Mouse (Mus musculus) heart, postnatal 0 days (tissue): ENCODE measurements at regions not wholly inside any gene's neighbourhood (a gene's known extent, or its start where the extent isn't known, plus 50 kb on each side); places are given as distances from the start of the nearest gene placed in this dataset.
"Not testable (repeated sequence)": the region's sequence is repeated elsewhere in the genome, so short reads cannot be mapped to it uniquely, and the experiment has no call there.

ENCODE experiments used
- ATAC-seq: fragments of 200-750 bp; cut with Nextera tagmentation; 2 replicates; pipeline ENCODE4 v1.8.0; 2017; ENCODE audit warnings: low read depth, moderate number of reproducible peaks, moderate library complexity; ENCODE audit not compliant: insufficient read depth
- DNase-seq: peaks from one replicate; pipeline ENCODE4 v3.0.0-alpha.2; 2016; ENCODE audit warnings: low spot score
- H3K27ac ChIP-seq: fragments of 300-500 bp; sonication (generic); 2 replicates; pipeline ENCODE4 v1.5.1; 2014; ENCODE audit warnings: low read depth, mild to moderate bottlenecking
- H3K27me3 ChIP-seq: fragments of 300-500 bp; sonication (generic); 2 replicates; pipeline ENCODE4 v1.6.1; 2014; ENCODE audit warnings: low read length, mixed read lengths; ENCODE audit not compliant: control insufficient read depth, insufficient read depth
- H3K36me3 ChIP-seq: fragments of 300-500 bp; sonication (generic); replicated peaks from 2 replicates; pipeline ENCODE4 v1.6.1; 2014; ENCODE audit warnings: low read length, mixed read lengths; ENCODE audit not compliant: control insufficient read depth, insufficient read depth
- H3K4me1 ChIP-seq: fragments of 300-500 bp; sonication (generic); 2 replicates; pipeline ENCODE4 v1.6.1; 2014; ENCODE audit warnings: antibody characterized with exemption; ENCODE audit not compliant: control insufficient read depth, insufficient read depth
- H3K4me2 ChIP-seq: fragments of 300-500 bp; sonication (generic); 2 replicates; pipeline ENCODE4 v1.6.1; 2014; ENCODE audit warnings: low read depth, mild to moderate bottlenecking, low read length, moderate library complexity
- H3K4me3 ChIP-seq: fragments of 300-500 bp; sonication (generic); 2 replicates; pipeline ENCODE4 v1.5.1; 2014; ENCODE audit warnings: low read depth, low read length
- H3K9ac ChIP-seq: fragments of 300-500 bp; sonication (generic); replicated peaks from 2 replicates; pipeline ENCODE4 v1.6.1; 2014; ENCODE audit warnings: low read depth, low read length, mixed read lengths
- H3K9me3 ChIP-seq: fragments of 300-500 bp; sonication (generic); replicated peaks from 2 replicates; pipeline ENCODE4 v1.6.1; 2016; ENCODE audit warnings: low read length; ENCODE audit not compliant: control insufficient read depth
- CTCF ChIP-seq: IDR thresholded peaks from 2 replicates; pipeline ENCODE4 v1.5.1; 2016; ENCODE audit warnings: antibody characterized with exemption, control low read depth, low read depth
- EP300 ChIP-seq: IDR thresholded peaks from 2 replicates; pipeline ENCODE4 v1.6.1; 2016; ENCODE audit warnings: antibody characterized with exemption, low read depth
- WGBS: fragments of 180-500 bp; shearing (Covaris S2); extraction: QIAGEN DNeasy Blood & Tissue Kit; methylation state at CpG from one replicate; pipeline ENCODE4 v1.1.7; 2014; 5-methylcytosine and 5-hydroxymethylcytosine counted together

DNA sequence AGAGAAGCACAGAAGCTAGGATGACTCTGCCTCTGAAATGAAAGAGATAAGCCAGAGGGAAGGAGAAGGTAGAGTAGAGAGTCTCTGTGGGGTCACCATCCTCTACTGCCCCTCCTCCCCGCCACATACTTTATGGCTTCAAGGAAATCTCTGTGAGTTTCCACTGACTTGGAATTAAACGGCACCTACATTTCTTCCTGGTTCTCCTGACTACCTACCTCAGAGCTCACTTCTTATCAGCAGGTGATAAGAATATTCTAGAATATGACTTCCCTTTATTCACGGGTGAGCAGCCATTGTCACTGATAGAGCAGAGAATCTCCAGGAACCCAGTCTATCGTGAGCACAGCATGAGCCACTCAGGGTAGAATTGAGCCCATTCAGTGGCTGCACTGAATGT, 111.3 kb upstream of the Kcnk2 start:
- no peak for TF ChIP-seq CTCF
- no peak for TF ChIP-seq EP300
- no peaks in the 10 kb centered on the region for H3K27me3 ChIP-seq
- no peak overlapping the region for H3K27ac ChIP-seq
- no peaks in the 10 kb centered on the region for H3K4me1 ChIP-seq
- H3K36me3 ChIP-seq: no peaks in the 10 kb centered on the region
- H3K9me3 ChIP-seq: peaks cover 8% of the 10 kb centered on the region
- H3K4me3 ChIP-seq: no peak overlapping the region
- no peak overlapping the region for H3K9ac ChIP-seq
- DNase-seq (no peak), ATAC-seq (no peak)
- H3K4me2 ChIP-seq: no peak overlapping the region
- WGBS: 66% methylated on average over 4 of the region's 4 CpGs

DNA sequence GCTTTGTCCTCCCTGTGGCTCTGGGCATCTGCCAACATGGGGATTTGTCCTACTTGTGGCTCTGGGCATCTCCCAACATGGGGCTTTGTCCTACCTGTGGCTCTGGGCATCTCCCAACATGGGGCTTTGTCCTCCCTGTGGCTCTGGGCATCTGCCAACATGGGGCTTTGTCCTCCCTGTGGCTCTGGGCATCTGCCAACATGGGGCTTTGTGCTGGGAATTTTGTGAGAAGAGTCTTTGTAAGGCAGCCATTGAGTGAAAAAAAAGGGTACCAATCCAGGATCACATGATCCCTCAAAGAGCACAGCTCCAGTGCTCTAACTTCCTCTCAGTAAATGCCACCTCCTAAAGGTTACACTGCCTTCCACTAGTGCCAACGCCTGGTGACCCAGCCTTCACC, 105.2 kb upstream of the Kcnk2 start:
- not testable (repeated sequence) for H3K27ac ChIP-seq, ATAC-seq, H3K4me1 ChIP-seq, DNase-seq, H3K4me3 ChIP-seq, H3K9me3 ChIP-seq, H3K4me2 ChIP-seq, H3K36me3 ChIP-seq, H3K27me3 ChIP-seq, H3K9ac ChIP-seq
- WGBS: 63% methylated on average over 1 of the region's 1 CpGs

DNA sequence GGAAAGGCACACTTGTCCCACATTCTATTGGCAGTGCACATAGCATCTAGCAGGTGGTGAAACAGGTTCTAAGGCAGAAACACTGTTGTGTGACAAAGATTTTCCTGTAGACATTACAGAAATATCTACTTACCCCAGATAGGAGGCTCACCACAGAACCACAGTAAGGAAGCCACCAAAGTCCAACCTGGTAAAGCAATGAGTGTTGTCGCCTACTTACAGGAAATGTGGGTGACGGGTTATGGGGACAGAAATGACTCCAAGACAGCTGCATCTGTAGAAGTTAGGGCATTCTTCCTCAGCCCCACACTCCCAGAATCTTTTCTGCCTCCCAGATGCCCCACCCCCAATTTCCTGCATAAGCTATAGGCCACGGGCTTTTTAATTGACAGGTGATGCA, 97.6 kb upstream of the Kcnk2 start:
- Histone ChIP-seq H3K9me3 (no peaks in the 10 kb centered on the region), H3K4me1 (no peaks in the 10 kb centered on the region), H3K4me2 (no peak overlapping the region), H3K27me3 (no peaks in the 10 kb centered on the region), H3K9ac (no peak overlapping the region), H3K4me3 (no peak overlapping the region), H3K27ac (no peak overlapping the region), H3K36me3 (no peaks in the 10 kb centered on the region)
- DNase-seq (no peak), ATAC-seq (no peak)
- 60% methylated on average over 3 of the region's 3 CpGs for WGBS
- TF ChIP-seq CTCF (no peak), EP300 (no peak)

DNA sequence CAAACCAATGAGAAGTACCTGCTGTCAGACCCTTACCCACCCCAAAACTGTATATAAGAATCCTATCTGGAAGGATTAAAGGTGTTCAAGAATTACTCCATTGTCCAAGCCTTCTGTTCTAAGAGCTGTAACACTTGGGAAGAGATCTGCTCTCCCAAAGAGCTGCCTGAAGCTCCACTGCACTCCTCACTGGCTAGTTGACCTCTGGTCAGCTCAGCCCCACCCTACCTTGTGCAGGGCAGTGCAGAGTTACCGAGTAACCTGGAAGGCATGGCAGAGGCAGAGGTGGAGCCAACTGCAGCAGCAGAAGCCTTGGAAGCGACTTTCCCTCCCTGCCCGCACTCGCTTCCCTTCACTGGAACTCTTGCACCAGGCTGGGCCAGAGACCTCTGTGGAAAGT, 97.1 kb upstream of the Kcnk2 start:
- Histone ChIP-seq H3K9me3 (no peaks in the 10 kb centered on the region), H3K27ac (no peak overlapping the region), H3K9ac (no peak overlapping the region), H3K4me3 (no peak overlapping the region), H3K4me1 (no peaks in the 10 kb centered on the region), H3K4me2 (no peak overlapping the region), H3K27me3 (no peaks in the 10 kb centered on the region), H3K36me3 (no peaks in the 10 kb centered on the region)
- DNase-seq: no peak
- 69% methylated on average over 4 of the region's 4 CpGs for WGBS
- TF ChIP-seq EP300 (no peak), CTCF (no peak)
- ATAC-seq: no peak

DNA sequence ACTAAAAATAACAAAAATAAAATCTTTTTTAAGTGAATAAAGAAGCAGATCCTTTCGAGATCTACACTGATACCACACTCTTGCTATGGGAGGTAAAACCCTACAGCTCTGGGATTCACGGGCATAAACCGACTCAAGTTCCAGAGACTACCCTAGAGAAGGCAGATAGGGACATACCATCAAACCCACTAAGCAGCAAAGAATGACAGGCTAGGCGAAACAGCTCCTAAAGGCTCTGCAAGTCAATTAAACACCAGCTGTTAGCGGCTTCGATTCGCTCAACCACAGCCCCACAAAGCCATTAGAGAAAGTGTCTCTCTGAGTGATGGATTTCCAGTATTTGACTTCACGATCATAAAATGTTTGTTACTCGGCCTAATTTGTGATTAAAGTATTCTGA, 95.0 kb upstream of the Kcnk2 start:
- DNase-seq: no peak
- no peak overlapping the region for H3K4me2 ChIP-seq
- ATAC-seq: no peak
- H3K36me3 ChIP-seq: no peaks in the 10 kb centered on the region
- TF ChIP-seq CTCF (no peak), EP300 (no peak)
- no peaks in the 10 kb centered on the region for H3K27me3 ChIP-seq
- no peak overlapping the region for H3K4me3 ChIP-seq
- no peaks in the 10 kb centered on the region for H3K9me3 ChIP-seq
- no peaks in the 10 kb centered on the region for H3K4me1 ChIP-seq
- H3K27ac ChIP-seq: no peak overlapping the region
- H3K9ac ChIP-seq: no peak overlapping the region
- 79% methylated on average over 9 of the region's 9 CpGs for WGBS

DNA sequence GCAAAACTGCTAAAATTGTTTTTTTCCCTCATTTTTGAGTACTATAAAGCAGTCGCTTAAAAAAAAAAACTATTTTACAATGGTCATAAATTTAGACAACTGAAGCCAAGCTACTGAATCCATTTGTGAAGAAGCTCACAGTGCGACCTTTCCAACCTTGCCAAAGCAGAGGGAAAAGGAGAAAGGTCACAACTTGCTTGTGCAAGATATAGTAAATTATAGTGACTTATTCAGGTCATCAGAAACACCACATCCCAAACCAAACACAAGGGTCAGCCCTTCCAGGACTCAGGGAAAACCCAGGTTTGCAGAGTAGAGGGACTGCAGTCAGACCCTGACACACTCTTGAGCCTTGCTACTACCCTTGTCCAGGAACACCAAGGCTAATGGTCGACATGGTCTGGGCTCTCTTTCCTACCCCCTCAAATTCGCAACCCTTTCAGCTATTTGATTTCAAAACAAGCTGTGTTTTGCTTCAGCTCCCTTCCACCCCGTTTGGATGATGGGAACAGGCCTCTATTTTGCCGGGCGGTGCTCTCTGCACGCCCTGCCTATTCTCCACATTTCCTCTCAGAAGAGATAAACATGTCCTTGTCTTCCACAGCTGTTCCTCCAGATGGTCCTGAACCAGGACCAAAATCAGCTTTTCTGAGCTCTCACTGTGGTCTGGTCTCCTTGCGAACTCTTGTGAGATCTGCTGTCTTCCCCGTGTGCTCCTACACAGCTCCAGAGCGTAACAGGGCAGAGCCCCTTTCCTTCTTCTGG, 93.5 kb upstream of the Kcnk2 start:
- ATAC-seq: peak; percentile 72
- no peak overlapping the region for H3K27ac ChIP-seq
- H3K9me3 ChIP-seq: no peaks in the 10 kb centered on the region

More for the DNA sequence above, 93.5 kb upstream of the Kcnk2 start:
- no peak overlapping the region for H3K4me2 ChIP-seq
- no peaks in the 10 kb centered on the region for H3K36me3 ChIP-seq
- H3K27me3 ChIP-seq: no peaks in the 10 kb centered on the region
- H3K4me1 ChIP-seq: no peaks in the 10 kb centered on the region
- no peak overlapping the region for H3K9ac ChIP-seq
- H3K4me3 ChIP-seq: no peak overlapping the region
- WGBS: 63% methylated on average over 11 of the region's 11 CpGs
- no peak for TF ChIP-seq CTCF
- no peak for TF ChIP-seq EP300
- DNase-seq: peak; percentile 26
